Mouse (Mus musculus) cerebral cortex, adult 2 months (tissue): Measurements from ENCODE around the gene Srf.

ENCODE experiments used
- WGBS: fragments of 180-500 bp; shearing (Covaris S2); methylation state at CpG from one replicate; pipeline ENCODE4 v1.1.7; 2018; 5-methylcytosine and 5-hydroxymethylcytosine counted together

Srf gene

GRCm38 (mm10) chr17:46519971-46520370, 36.0 kb downstream of the Srf start:
- WGBS, result 79% methylated on average over 10 of the region's 10 CpGs

GRCm38 (mm10) chr17:46513329-46513728, 42.6 kb downstream of the Srf start:
- 60% methylated on average over 2 of the region's 2 CpGs for WGBS

- WGBS, result 62% methylated on average over 11 of the region's 11 CpGs
These were observed 44.8 kb downstream of the Srf start for GRCm38 (mm10) chr17:46511059-46511710.

- 85% methylated on average over 3 of the region's 3 CpGs for WGBS
These were observed 50.4 kb downstream of the Srf start for GRCm38 (mm10) chr17:46505617-46506016.

- WGBS, result 89% methylated on average over 14 of the region's 14 CpGs
These were observed 51.9 kb downstream of the Srf start for GRCm38 (mm10) chr17:46503847-46504638.

GRCm38 (mm10) chr17:46502775-46503174, 53.2 kb downstream of the Srf start:
- WGBS, result 87% methylated on average over 2 of the region's 2 CpGs
